Mouse (Mus musculus) urinary bladder, postnatal 4 days (tissue): ENCODE data around the gene Rexo1.

Source experiments
- DNase-seq, 2 experiments: peaks; one replicate each; pipeline ENCODE4 v3.0.0; 2021 to 2022; ENCODE audit warnings: low spot score in 2 of 2

Gene Rexo1

DNA sequence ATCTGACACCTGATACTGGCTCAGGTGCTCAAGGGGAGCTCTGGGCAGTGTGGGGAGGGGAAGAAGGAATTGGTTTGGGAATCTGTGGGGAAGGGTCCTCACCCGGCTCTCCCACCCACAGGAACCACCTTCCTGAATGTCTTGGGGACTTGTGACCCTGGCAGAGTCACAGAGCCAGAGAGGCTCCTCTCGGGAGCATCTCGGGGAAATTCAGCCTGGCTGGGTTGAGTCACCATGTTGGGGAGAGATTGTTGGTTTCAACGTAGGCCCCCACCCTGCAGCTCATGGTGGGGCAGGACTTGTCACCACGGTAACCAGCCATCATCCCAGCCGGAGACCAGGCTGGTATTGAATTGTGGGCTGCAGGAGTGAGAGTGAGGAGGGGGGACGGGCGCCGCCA lies 56.6 kb downstream of the Rexo1 start:
- DNase-seq, result no peak

DNA sequence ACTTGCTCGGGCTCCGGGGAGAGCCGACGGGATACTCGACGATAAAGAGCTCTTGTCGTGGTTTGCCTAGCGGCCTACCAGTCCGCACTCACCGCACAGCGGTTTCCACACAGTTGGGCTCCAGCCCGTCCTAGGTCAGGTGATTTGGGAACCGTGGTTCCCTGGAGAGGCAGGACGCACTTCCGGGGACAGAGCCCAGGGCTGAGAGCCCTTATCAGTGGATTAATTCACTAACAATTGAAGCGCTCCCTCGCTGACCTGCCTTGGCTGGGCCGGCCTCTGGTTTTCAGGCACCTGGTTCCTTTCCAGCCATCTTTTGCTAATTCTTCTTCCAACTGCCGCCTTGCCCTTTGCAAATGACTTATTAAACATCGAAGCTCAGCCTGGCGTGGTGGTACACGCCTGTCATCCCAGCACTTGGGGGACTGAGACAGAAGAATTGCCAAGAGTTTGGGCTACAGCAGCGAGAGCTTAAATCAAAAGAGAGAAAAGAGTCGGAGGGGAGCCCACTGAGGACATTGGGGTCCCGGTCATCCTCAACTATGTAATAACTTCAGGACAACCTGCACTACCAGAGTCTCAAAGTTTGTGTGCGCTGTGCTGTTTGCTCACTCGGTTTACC lies 57.6 kb downstream of the Rexo1 start:
- no peak for DNase-seq

DNA sequence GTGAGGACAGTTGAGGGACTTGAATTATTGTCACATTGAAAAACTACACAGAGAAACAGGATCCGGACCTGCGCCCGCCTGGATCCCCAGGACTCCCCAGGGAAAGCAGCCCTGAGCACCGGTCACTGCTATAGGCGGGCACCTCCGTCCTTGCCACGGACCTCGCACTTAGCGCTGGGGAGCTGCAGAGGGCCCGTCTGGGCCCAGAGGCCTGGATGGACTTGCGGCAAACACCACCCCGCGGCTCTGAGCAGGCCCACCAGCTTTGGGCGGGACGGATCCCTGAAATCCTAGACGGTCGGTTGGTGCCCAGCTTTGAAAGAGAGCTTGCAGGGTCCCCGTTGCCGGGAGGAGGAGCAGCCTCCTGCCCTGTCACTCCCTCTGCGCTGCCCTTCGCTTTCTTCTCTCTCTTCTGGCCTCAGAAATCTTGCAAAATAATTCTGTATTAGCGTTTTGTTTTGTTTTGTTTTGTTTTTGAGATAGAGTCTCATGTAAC lies 58.5 kb downstream of the Rexo1 start:
- no peak for DNase-seq

- no peak for DNase-seq
Measured at GRCm38 (mm10) chr10:80502291-80502690, 59.1 kb downstream of the Rexo1 start.

- DNase-seq, result no peak
Measured at GRCm38 (mm10) chr10:80496421-80496820, 64.9 kb downstream of the Rexo1 start.

DNA sequence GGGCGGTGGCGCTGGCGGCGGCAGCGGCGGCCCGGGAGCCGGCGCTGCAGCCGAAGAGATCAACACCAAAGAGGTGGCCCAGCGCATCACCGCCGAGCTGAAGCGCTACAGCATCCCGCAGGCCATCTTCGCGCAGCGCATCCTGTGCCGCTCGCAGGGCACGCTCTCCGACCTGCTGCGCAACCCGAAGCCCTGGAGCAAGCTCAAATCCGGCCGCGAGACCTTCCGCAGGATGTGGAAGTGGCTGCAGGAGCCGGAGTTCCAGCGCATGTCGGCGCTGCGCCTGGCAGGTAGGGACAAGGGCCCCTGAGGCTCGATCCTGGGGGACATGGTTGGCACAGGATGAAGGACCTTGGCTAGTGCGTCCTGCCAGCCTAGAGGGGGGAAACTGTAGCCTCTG lies 65.5 kb downstream of the Rexo1 start:
- no peak for DNase-seq

DNA sequence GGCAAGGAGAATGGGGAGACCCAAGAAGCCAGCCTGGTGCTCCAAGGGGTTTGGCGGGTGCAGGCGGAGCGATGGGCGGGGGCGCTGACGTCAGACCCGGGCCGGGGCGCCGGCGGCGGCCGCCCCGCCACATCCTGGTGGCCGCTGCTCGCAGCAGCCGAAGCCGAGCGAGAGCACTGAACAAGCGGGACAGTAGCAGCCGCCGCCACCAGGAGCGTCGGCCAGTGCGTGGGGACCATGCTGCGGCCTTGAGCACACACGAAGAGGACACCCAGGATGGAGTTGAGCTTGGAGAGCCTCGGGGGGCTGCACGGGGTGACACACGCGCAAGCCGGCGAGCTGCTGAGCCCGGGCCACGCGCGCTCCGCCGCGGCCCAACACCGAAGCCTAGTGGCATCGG lies 66.6 kb downstream of the Rexo1 start, which contains the start of gene Onecut3:
Gene Onecut3, plus strand, starts transcription at position 104 of the 400 bp plus-strand sequence.
- DNase-seq, result no peak
